Mouse (Mus musculus) ovary, adult 2 months (tissue): Measurements from ENCODE around the gene Akap10. TPM values are rescaled to one million over a fixed set of nuclear protein-coding genes. Genes with fewer than 3 reads are reported as not detected.

ENCODE experiments used
- polyA plus RNA-seq: library from polyadenylated mRNA; depleted of rRNA; stranded (reverse); fragments of >200 nt; gene quantifications from 2 replicates; pipeline ENCODE4 v1.2.3, GENCODE M21; 2012; rRNA removed

The Akap10 gene
- 7.7 and 7.8 TPM in 2 replicates for polyA plus RNA-seq

GRCm38 (mm10) chr11:61930098-61930517 lies at the start of gene Akap10:
Gene Akap10 (minus strand): TSS chr11:61930252.

DNA sequence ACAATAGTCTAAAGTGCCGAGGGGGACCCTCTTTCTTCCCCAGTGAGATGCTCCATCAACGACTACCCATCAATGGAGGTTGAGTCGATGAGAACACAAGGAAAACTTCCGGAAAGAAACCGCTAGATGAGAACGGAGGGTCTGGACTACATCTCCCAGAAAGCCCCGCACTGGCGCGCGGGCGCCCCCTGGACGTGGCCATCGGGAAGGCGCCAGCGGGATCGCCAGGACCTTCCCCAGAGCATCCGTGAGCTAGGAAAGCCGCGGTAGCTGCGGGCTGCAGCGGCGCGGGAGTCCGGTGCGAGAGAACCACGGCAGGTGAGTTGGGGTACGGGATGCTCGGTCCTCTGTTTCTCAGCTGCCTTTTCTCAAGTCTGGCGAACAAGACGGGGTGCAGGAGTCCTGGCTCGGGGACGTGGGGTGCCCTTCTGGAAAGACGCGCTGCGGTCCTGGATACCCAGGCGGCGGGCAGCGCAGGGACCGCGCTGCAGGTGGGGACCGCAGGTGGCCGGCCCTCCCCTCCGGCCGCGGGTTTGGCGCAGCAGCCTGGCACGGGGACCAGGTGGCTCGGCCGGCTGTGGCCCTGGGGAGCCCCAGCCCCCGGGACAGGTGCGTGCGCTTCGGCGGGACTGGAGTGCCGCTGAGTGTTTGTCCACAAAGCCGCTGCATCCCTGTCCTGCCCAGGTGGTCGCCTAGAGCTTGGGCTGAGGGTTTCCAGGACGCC lies 26.7 kb upstream of the Akap10 start, which contains the start of gene Specc1:
Gene Specc1 (plus strand): TSS at position 192 of the 724 bp plus-strand sequence.

GRCm38 (mm10) chr11:61854988-61855411 lies 75.1 kb downstream of the Akap10 start, which contains the start of gene Ulk2:
Gene Ulk2 (minus strand): TSS chr11:61855073.

Other genes starting within 250 kb of the Akap10 start
- 14.1 and 14.7 TPM in 2 replicates for gene Fam83g, start 246.2 kb downstream of the Akap10 start, polyA plus RNA-seq
- 0.14 and 0.17 TPM in 2 replicates for gene Slc5a10, start 209.4 kb downstream of the Akap10 start, polyA plus RNA-seq
- 12.8 and 18.0 TPM in 2 replicates for gene Prpsap2, start 168.2 kb downstream of the Akap10 start, polyA plus RNA-seq
- 59.7 and 81.4 TPM in 2 replicates for gene Ulk2, start 75.2 kb downstream of the Akap10 start, polyA plus RNA-seq
- gene Specc1, start 26.5 kb upstream of the Akap10 start, polyA plus RNA-seq: 4.3 and 4.4 TPM in 2 replicates